Mouse (Mus musculus): ENCODE measurements around the gene Gcg.

- no peak for TF ChIP-seq CTCF (IDR thresholded peaks at IDR 0.05; ENCODE audit: borderline replicate concordance, insufficient read depth, low read length)
- TF ChIP-seq POLR2A (IDR thresholded peaks at IDR 0.05; ENCODE audit: low read depth, low read length), result no peak
These were observed 23.9 kb downstream of the Gcg start for GRCm38 (mm10) chr2:62459241-62460174.
